Mouse (Mus musculus): ENCODE data around the gene Hexim1. TPM values are rescaled to one million over a fixed set of nuclear protein-coding genes. Genes with fewer than 3 reads are reported as not detected.

Gene Hexim1
- total and polyA plus RNA-seq, 2 experiments = 10.2 to 12.1 TPM

GRCm38 (mm10) chr11:103115163-103116007 is 646 bp upstream of the Hexim1 start:
- Histone ChIP-seq H3K9ac (ENCODE audit: low read depth, low read length) (peak overlapping the region; percentile 90), H3K79me2 (ENCODE audit: control insufficient read depth, insufficient read depth, low read length) (no peaks in the 10 kb centered on the region; the same call in 1 of the 2 replicates), H3K27me3 (ENCODE audit: control insufficient read depth, insufficient read depth, low read length) (no peaks in the 10 kb centered on the region), H3K36me3 (ENCODE audit: control insufficient read depth, insufficient read depth, low read length) (no peaks in the 10 kb centered on the region), H3K4me3 (ENCODE audit: insufficient read depth, low read depth, low read length) (peak overlapping the region; percentile 70), H3K27ac (replicated peaks; ENCODE audit: insufficient read depth, low read depth, low read length) (peak overlapping the region; percentile 90), H3K4me1 (ENCODE audit: control insufficient read depth, insufficient read depth, low read length) (peaks cover 18% of the 10 kb centered on the region)
- TF ChIP-seq CTCF (IDR thresholded peaks at IDR 0.05; ENCODE audit: low read depth, low read length) (no peak), POLR2A (IDR thresholded peaks at IDR 0.05; ENCODE audit: extremely low read depth, insufficient read depth, low read length) (peak; percentile 61; the same call in 1 of the 2 replicates)
- DNase-seq (ENCODE audit: extremely low read depth, low read depth, low spot score) = peak; percentile 92
- under 1% methylated on average over 34 of the region's 34 CpGs for WGBS

GRCm38 (mm10) chr11:103116959-103117590 is 1.0 kb downstream of the Hexim1 start:
- under 1% methylated on average over 35 of the region's 35 CpGs for WGBS

GRCm38 (mm10) chr11:103117591-103118009 is 1.6 kb downstream of the Hexim1 start:
- H3K79me2 ChIP-seq (ENCODE audit: control insufficient read depth, insufficient read depth, low read length) = no peaks in the 10 kb centered on the region; the same call in 1 of the 2 replicates
- H3K27me3 ChIP-seq (ENCODE audit: control insufficient read depth, insufficient read depth, low read length) = no peaks in the 10 kb centered on the region
- DNase-seq (ENCODE audit: extremely low read depth, low read depth, low spot score) = no peak
- peak overlapping the region; percentile 93 for H3K4me3 ChIP-seq (ENCODE audit: insufficient read depth, low read depth, low read length)
- no peaks in the 10 kb centered on the region for H3K36me3 ChIP-seq (ENCODE audit: control insufficient read depth, insufficient read depth, low read length)
- H3K4me1 ChIP-seq (ENCODE audit: control insufficient read depth, insufficient read depth, low read length) = peaks cover 10% of the 10 kb centered on the region
- TF ChIP-seq CTCF (IDR thresholded peaks at IDR 0.05; ENCODE audit: low read depth, low read length) (no peak), POLR2A (IDR thresholded peaks at IDR 0.05; ENCODE audit: extremely low read depth, insufficient read depth, low read length) (no peak)
- H3K27ac ChIP-seq (replicated peaks; ENCODE audit: insufficient read depth, low read depth, low read length) = peak overlapping the region; percentile 69
- H3K9ac ChIP-seq (ENCODE audit: low read depth, low read length) = peak overlapping the region; percentile 83
- WGBS = under 1% methylated on average over 38 of the region's 38 CpGs

More at GRCm38 (mm10) chr11:103116959-103117590, 1.0 kb downstream of the Hexim1 start:
- H3K36me3 ChIP-seq (ENCODE audit: control insufficient read depth, insufficient read depth, low read length) = no peaks in the 10 kb centered on the region
- peaks cover 12% of the 10 kb centered on the region for H3K4me1 ChIP-seq (ENCODE audit: control insufficient read depth, insufficient read depth, low read length)
- peak; percentile 63 for DNase-seq (ENCODE audit: extremely low read depth, low read depth, low spot score)
- H3K27ac ChIP-seq (replicated peaks; ENCODE audit: insufficient read depth, low read depth, low read length) = peak overlapping the region; percentile 69
- no peaks in the 10 kb centered on the region; the same call in 1 of the 2 replicates for H3K79me2 ChIP-seq (ENCODE audit: control insufficient read depth, insufficient read depth, low read length)
- peak overlapping the region; percentile 83 for H3K9ac ChIP-seq (ENCODE audit: low read depth, low read length)
- H3K27me3 ChIP-seq (ENCODE audit: control insufficient read depth, insufficient read depth, low read length) = no peaks in the 10 kb centered on the region
- peak overlapping the region; percentile 93 for H3K4me3 ChIP-seq (ENCODE audit: insufficient read depth, low read depth, low read length)
- TF ChIP-seq POLR2A (IDR thresholded peaks at IDR 0.05; ENCODE audit: extremely low read depth, insufficient read depth, low read length) = no peak
- TF ChIP-seq CTCF (IDR thresholded peaks at IDR 0.05; ENCODE audit: low read depth, low read length) = peak; percentile 80

GRCm38 (mm10) chr11:103118866-103119265 is 2.8 kb downstream of the Hexim1 start:
- no peak for DNase-seq (ENCODE audit: extremely low read depth, low read depth, low spot score)
- no peaks in the 10 kb centered on the region for H3K27me3 ChIP-seq (ENCODE audit: control insufficient read depth, insufficient read depth, low read length)
- TF ChIP-seq POLR2A (IDR thresholded peaks at IDR 0.05; ENCODE audit: extremely low read depth, insufficient read depth, low read length) = no peak
- no peak for TF ChIP-seq CTCF (IDR thresholded peaks at IDR 0.05; ENCODE audit: low read depth, low read length)
- H3K36me3 ChIP-seq (ENCODE audit: control insufficient read depth, insufficient read depth, low read length) = no peaks in the 10 kb centered on the region
- no peak overlapping the region for H3K27ac ChIP-seq (replicated peaks; ENCODE audit: insufficient read depth, low read depth, low read length)
- H3K4me1 ChIP-seq (ENCODE audit: control insufficient read depth, insufficient read depth, low read length) = peaks cover 8% of the 10 kb centered on the region
- no peak overlapping the region for H3K9ac ChIP-seq (ENCODE audit: low read depth, low read length)
- no peaks in the 10 kb centered on the region; the same call in 1 of the 2 replicates for H3K79me2 ChIP-seq (ENCODE audit: control insufficient read depth, insufficient read depth, low read length)
- H3K4me3 ChIP-seq (ENCODE audit: insufficient read depth, low read depth, low read length) = no peak overlapping the region
- WGBS = 68% methylated on average over 2 of the region's 2 CpGs

- no peaks in the 10 kb centered on the region for H3K27me3 ChIP-seq (ENCODE audit: control insufficient read depth, insufficient read depth, low read length)
- whole genome bisulfite sequencing = 41% methylated on average over 5 of the region's 5 CpGs
- no peaks in the 10 kb centered on the region; the same call in 1 of the 2 replicates for H3K79me2 ChIP-seq (ENCODE audit: control insufficient read depth, insufficient read depth, low read length)
- TF ChIP-seq POLR2A (IDR thresholded peaks at IDR 0.05; ENCODE audit: extremely low read depth, insufficient read depth, low read length) = no peak
- peak; percentile 37; the same call in 1 of the 2 replicates for TF ChIP-seq CTCF (IDR thresholded peaks at IDR 0.05; ENCODE audit: low read depth, low read length)
- DNase-seq (ENCODE audit: extremely low read depth, low read depth, low spot score) = no peak
- no peak overlapping the region for H3K9ac ChIP-seq (ENCODE audit: low read depth, low read length)
- no peak overlapping the region for H3K4me3 ChIP-seq (ENCODE audit: insufficient read depth, low read depth, low read length)
- H3K27ac ChIP-seq (replicated peaks; ENCODE audit: insufficient read depth, low read depth, low read length) = no peak overlapping the region
- no peaks in the 10 kb centered on the region for H3K36me3 ChIP-seq (ENCODE audit: control insufficient read depth, insufficient read depth, low read length)
- peaks cover 5% of the 10 kb centered on the region for H3K4me1 ChIP-seq (ENCODE audit: control insufficient read depth, insufficient read depth, low read length)
Measured at GRCm38 (mm10) chr11:103119609-103120008, 3.6 kb downstream of the Hexim1 start.
